Mouse (Mus musculus): ENCODE measurements at regions not wholly inside any gene's neighbourhood (a gene's known extent, or its start where the extent isn't known, plus 50 kb on each side); places are given as distances from the start of the nearest gene placed in this dataset.

- WGBS: 17% methylated on average over 4 of the region's 4 CpGs
- Histone ChIP-seq H3K9ac (ENCODE audit: low read length) (no peak overlapping the region), H3K27me3 (replicated peaks; ENCODE audit: control insufficient read depth, insufficient read depth, low read length) (peaks cover 98% of the 10 kb centered on the region), H3K4me2 (ENCODE audit: low read length) (no peak overlapping the region), H3K36me3 (ENCODE audit: control insufficient read depth, insufficient read depth, low read length) (no peaks in the 10 kb centered on the region), H3K9me3 (ENCODE audit: control insufficient read depth, low read length) (no peaks in the 10 kb centered on the region), H3K4me1 (replicated peaks; ENCODE audit: control insufficient read depth, insufficient read depth, low read length) (0 out of 2 replicates have a peak, but pooled peaks cover 13% of the 10 kb centered on the region), H3K4me3 (ENCODE audit: low read depth, low read length) (no peak overlapping the region), H3K27ac (ENCODE audit: low read depth) (no peak overlapping the region)
- no peak for ATAC-seq (replicated peaks; ENCODE audit: low FRiP score, low TSS enrichment, low read depth)
- no peak for DNase-seq (ENCODE audit: low spot score)
Measured at GRCm38 (mm10) chr7:70283166-70283565, 83.4 kb downstream of the Nr2f2 start.

DNA sequence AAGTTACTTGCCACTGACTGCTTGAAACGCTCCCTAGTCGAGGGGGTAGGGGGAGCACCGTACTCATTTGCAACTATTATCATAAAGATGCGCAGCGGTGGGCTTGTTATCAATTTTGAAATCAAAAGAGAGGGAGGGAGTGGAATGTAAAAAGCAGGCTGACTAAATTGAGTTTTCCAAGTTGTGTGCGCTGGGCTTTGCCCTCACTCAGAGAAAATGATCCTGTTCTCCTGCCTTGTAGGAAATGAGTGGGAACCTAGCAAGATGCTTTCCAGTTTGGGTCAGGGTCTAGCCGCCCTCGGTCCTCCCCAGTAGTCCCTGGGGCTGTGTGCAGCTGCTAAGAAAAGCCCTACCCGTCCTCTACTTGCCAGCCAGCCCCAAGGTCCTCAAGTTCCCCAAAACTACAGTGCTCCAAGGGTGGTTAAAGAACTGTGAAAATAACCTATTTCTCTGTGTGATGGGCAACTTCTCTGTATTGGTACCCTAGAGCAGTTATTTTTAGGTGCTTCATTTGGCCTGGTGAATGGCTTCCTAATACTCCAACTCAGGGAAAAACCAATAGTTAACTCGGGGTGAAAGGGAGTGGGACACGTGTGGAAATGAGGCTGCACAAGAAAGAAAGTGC lies 84.5 kb downstream of the Nr2f2 start:
- Histone ChIP-seq H3K27me3 (replicated peaks; ENCODE audit: control insufficient read depth, insufficient read depth, low read length) (peaks cover 100% of the 10 kb centered on the region), H3K4me1 (replicated peaks; ENCODE audit: control insufficient read depth, insufficient read depth, low read length) (0 out of 2 replicates have a peak, but pooled peaks cover 7% of the 10 kb centered on the region), H3K4me2 (ENCODE audit: low read length) (no peak overlapping the region), H3K36me3 (ENCODE audit: control insufficient read depth, insufficient read depth, low read length) (no peaks in the 10 kb centered on the region), H3K4me3 (ENCODE audit: low read depth, low read length) (no peak overlapping the region), H3K27ac (ENCODE audit: low read depth) (no peak overlapping the region), H3K9me3 (ENCODE audit: control insufficient read depth, low read length) (no peaks in the 10 kb centered on the region), H3K9ac (ENCODE audit: low read length) (no peak overlapping the region)
- ATAC-seq (replicated peaks; ENCODE audit: low FRiP score, low TSS enrichment, low read depth) (no peak), DNase-seq (ENCODE audit: low spot score) (no peak)
- WGBS: 3% methylated on average over 11 of the region's 11 CpGs

DNA sequence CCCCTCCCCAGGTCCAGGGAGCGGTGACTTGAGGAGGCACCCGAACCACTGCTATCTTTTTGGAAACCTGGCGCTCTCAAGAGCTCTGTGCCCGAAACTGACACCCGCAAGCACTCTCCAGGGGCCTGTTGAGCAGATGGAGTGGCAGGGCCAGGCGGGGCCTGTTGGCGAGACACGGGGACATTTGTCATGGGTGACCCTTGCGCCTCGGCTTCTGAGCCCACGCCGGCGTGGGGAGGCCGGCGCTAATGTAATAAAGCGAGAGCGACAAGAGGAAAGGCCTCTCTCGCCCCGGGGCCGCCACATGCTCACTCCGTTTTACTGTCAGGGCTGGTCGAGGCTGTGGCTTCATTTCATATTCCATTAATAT lies 85.2 kb downstream of the Nr2f2 start:
- Histone ChIP-seq H3K9ac (ENCODE audit: low read length) (no peak overlapping the region), H3K36me3 (ENCODE audit: control insufficient read depth, insufficient read depth, low read length) (no peaks in the 10 kb centered on the region), H3K4me3 (ENCODE audit: low read depth, low read length) (peak overlapping the region; percentile 19; the same call in 1 of the 2 replicates), H3K9me3 (ENCODE audit: control insufficient read depth, low read length) (no peaks in the 10 kb centered on the region), H3K4me2 (ENCODE audit: low read length) (peak overlapping the region; percentile 42; the same call in 1 of the 2 replicates), H3K4me1 (replicated peaks; ENCODE audit: control insufficient read depth, insufficient read depth, low read length) (0 out of 2 replicates have a peak, but pooled peaks cover 7% of the 10 kb centered on the region), H3K27me3 (replicated peaks; ENCODE audit: control insufficient read depth, insufficient read depth, low read length) (peaks cover 94% of the 10 kb centered on the region), H3K27ac (ENCODE audit: low read depth) (no peak overlapping the region)
- WGBS: 6% methylated on average over 22 of the region's 22 CpGs
- ATAC-seq (replicated peaks; ENCODE audit: low FRiP score, low TSS enrichment, low read depth) (no peak), DNase-seq (ENCODE audit: low spot score) (no peak)

DNA sequence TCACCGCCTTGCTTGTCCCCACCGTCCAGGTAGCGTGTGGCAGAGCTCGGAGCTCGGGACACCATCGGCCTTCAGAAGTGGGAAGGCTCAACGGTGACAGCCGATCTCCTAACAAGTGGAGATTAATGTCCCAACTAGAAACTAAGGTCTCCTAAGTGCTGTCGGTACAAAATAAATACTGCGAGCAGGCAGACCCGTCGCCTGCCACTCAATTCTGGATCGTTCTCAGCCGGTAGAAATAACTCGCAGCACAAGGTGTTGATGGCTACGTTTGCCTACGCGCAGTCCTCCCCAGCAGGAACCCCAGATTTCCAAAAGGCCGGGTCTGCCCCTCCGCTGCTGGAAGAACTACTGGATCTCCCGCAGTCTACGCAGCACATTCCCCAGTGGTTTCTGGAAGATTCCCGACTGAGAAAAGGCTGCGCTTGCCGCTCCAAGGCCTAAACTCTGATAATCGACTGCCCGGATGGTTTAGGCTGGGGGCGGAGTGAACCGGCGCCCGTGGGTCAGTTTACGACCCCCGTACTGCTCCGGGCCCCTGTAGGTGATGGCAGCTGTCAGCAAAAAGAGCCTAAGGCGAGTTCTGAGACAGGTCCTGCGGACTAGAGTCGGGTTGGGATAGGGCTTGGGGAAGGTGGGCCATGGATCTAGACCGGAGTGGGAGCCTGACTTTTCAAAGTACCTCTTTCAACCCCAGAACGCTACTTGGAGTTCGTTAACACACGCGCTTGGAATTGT lies 85.7 kb downstream of the Nr2f2 start:
- no peak overlapping the region for H3K27ac ChIP-seq (ENCODE audit: low read depth)
- peak overlapping the region; percentile 42 for H3K4me2 ChIP-seq (ENCODE audit: low read length)
- peak overlapping the region; percentile 19 for H3K4me3 ChIP-seq (ENCODE audit: low read depth, low read length)
- no peaks in the 10 kb centered on the region for H3K9me3 ChIP-seq (ENCODE audit: control insufficient read depth, low read length)
- H3K27me3 ChIP-seq (replicated peaks; ENCODE audit: control insufficient read depth, insufficient read depth, low read length): peaks cover 89% of the 10 kb centered on the region
- 2% methylated on average over 42 of the region's 42 CpGs for WGBS
- H3K36me3 ChIP-seq (ENCODE audit: control insufficient read depth, insufficient read depth, low read length): no peaks in the 10 kb centered on the region
- H3K4me1 ChIP-seq (replicated peaks; ENCODE audit: control insufficient read depth, insufficient read depth, low read length): 0 out of 2 replicates have a peak, but pooled peaks cover 7% of the 10 kb centered on the region
- ATAC-seq (replicated peaks; ENCODE audit: low FRiP score, low TSS enrichment, low read depth) (no peak), DNase-seq (ENCODE audit: low spot score) (peak; percentile 78)
- no peak overlapping the region for H3K9ac ChIP-seq (ENCODE audit: low read length)

DNA sequence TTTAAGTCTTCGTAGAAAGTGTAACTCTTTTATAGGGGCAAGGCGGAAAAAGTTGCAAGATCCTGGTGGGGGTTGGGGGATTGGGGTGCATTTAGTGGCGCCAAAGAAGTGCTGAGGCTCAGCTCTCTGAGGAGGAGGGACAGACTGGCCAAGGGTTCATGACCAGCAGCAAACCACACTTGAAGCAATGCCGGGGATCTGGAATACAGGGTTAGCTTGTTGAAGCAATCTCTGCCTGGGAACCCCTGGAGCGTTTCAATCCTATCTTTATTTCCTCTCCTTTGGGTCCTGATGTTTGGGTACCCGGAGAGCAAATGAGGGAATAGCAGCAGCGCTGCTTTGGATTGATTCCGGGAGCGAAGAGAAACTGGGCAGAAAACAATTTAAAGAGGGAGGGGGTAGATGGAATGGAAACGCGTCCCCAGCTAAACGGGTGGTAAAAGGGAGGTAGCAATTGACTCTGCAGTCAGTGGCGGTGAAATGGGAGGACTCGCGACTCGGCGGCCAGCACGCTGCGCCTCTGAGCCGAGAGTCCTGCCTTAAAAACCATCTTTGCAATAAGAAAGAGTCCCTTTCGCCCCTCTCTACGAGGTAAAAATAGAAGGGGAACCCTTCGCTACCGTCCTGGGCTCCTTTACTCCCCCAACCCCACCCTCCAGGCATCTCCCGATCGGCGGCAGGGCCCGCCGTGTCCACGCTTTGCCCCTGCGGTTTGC lies 86.5 kb downstream of the Nr2f2 start:
- H3K4me1 ChIP-seq (replicated peaks; ENCODE audit: control insufficient read depth, insufficient read depth, low read length): 0 out of 2 replicates have a peak, but pooled peaks cover 7% of the 10 kb centered on the region
- H3K27ac ChIP-seq (ENCODE audit: low read depth): no peak overlapping the region
- peak overlapping the region; percentile 19 for H3K4me3 ChIP-seq (ENCODE audit: low read depth, low read length)
- peak overlapping the region; percentile 42 for H3K4me2 ChIP-seq (ENCODE audit: low read length)
- no peaks in the 10 kb centered on the region for H3K36me3 ChIP-seq (ENCODE audit: control insufficient read depth, insufficient read depth, low read length)
- no peak overlapping the region for H3K9ac ChIP-seq (ENCODE audit: low read length)
- DNase-seq (ENCODE audit: low spot score) (peak; percentile 73), ATAC-seq (replicated peaks; ENCODE audit: low FRiP score, low TSS enrichment, low read depth) (no peak)
- peaks cover 82% of the 10 kb centered on the region for H3K27me3 ChIP-seq (replicated peaks; ENCODE audit: control insufficient read depth, insufficient read depth, low read length)
- H3K9me3 ChIP-seq (ENCODE audit: control insufficient read depth, low read length): no peaks in the 10 kb centered on the region
- 2% methylated on average over 31 of the region's 31 CpGs for WGBS

- no peak overlapping the region for H3K4me3 ChIP-seq (ENCODE audit: low read depth, low read length)
- no peaks in the 10 kb centered on the region for H3K9me3 ChIP-seq (ENCODE audit: control insufficient read depth, low read length)
- DNase-seq (ENCODE audit: low spot score): no peak
- H3K4me1 ChIP-seq (replicated peaks; ENCODE audit: control insufficient read depth, insufficient read depth, low read length): 0 out of 2 replicates have a peak, but pooled peaks cover 7% of the 10 kb centered on the region
- no peak overlapping the region for H3K27ac ChIP-seq (ENCODE audit: low read depth)
- peaks cover 72% of the 10 kb centered on the region for H3K27me3 ChIP-seq (replicated peaks; ENCODE audit: control insufficient read depth, insufficient read depth, low read length)
- H3K4me2 ChIP-seq (ENCODE audit: low read length): no peak overlapping the region
- no peaks in the 10 kb centered on the region for H3K36me3 ChIP-seq (ENCODE audit: control insufficient read depth, insufficient read depth, low read length)
- WGBS: 7% methylated on average over 3 of the region's 3 CpGs
- no peak for ATAC-seq (replicated peaks; ENCODE audit: low FRiP score, low TSS enrichment, low read depth)
- no peak overlapping the region for H3K9ac ChIP-seq (ENCODE audit: low read length)
Measured at GRCm38 (mm10) chr7:70279101-70279500, 87.4 kb downstream of the Nr2f2 start.

- H3K9ac ChIP-seq (ENCODE audit: low read length): no peak overlapping the region
- no peaks in the 10 kb centered on the region for H3K9me3 ChIP-seq (ENCODE audit: control insufficient read depth, low read length)
- 0 out of 2 replicates have a peak, but pooled peaks cover 7% of the 10 kb centered on the region for H3K4me1 ChIP-seq (replicated peaks; ENCODE audit: control insufficient read depth, insufficient read depth, low read length)
- 82% methylated on average over 2 of the region's 2 CpGs for WGBS
- peaks cover 42% of the 10 kb centered on the region for H3K27me3 ChIP-seq (replicated peaks; ENCODE audit: control insufficient read depth, insufficient read depth, low read length)
- H3K4me2 ChIP-seq (ENCODE audit: low read length): no peak overlapping the region
- DNase-seq (ENCODE audit: low spot score) (no peak), ATAC-seq (replicated peaks; ENCODE audit: low FRiP score, low TSS enrichment, low read depth) (no peak)
- no peak overlapping the region for H3K4me3 ChIP-seq (ENCODE audit: low read depth, low read length)
- H3K36me3 ChIP-seq (ENCODE audit: control insufficient read depth, insufficient read depth, low read length): no peaks in the 10 kb centered on the region
- H3K27ac ChIP-seq (ENCODE audit: low read depth): no peak overlapping the region
Measured at GRCm38 (mm10) chr7:70276078-70276477, 90.5 kb downstream of the Nr2f2 start.

DNA sequence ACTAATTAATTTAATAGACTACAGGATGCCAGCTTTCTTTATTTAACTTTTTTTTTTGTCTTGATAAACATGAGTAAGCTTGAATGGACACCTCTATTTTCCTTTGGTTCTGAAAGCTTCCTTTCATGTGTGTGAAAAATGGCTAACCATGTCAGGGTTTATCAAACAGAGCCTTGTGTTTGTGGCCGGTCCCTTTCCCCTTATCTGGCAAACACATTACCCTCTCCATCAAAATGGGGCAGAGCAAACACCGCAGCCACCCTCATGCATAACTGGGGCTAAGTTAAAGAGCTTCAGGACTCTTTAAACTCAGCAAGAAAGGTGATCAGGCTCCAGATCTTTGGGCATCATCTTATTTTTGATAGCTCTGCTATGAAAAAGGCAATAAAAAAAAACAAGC lies 92.2 kb downstream of the Nr2f2 start:
- 36% methylated on average over 2 of the region's 2 CpGs for WGBS

More for the DNA sequence above, 92.2 kb downstream of the Nr2f2 start:
- DNase-seq (ENCODE audit: low spot score) (no peak), ATAC-seq (replicated peaks; ENCODE audit: low FRiP score, low TSS enrichment, low read depth) (no peak)
- no peak overlapping the region for H3K9ac ChIP-seq (ENCODE audit: low read length)
- H3K27ac ChIP-seq (ENCODE audit: low read depth): no peak overlapping the region
- H3K36me3 ChIP-seq (ENCODE audit: control insufficient read depth, insufficient read depth, low read length): no peaks in the 10 kb centered on the region
- no peaks in the 10 kb centered on the region for H3K4me1 ChIP-seq (replicated peaks; ENCODE audit: control insufficient read depth, insufficient read depth, low read length)
- H3K27me3 ChIP-seq (replicated peaks; ENCODE audit: control insufficient read depth, insufficient read depth, low read length): peaks cover 24% of the 10 kb centered on the region
- no peaks in the 10 kb centered on the region for H3K9me3 ChIP-seq (ENCODE audit: control insufficient read depth, low read length)
- no peak overlapping the region for H3K4me3 ChIP-seq (ENCODE audit: low read depth, low read length)
- H3K4me2 ChIP-seq (ENCODE audit: low read length): no peak overlapping the region
